Mouse (Mus musculus) adrenal gland, adult (tissue): ENCODE data around the gene Kcnk18.
A peak's percentile ranks its signal among the peaks of the same experiment; 100 is the strongest.

Experiments used
- DNase-seq, 2 experiments: peaks; one replicate each; pipeline ENCODE4 v3.0.0; 2022 to 2023; ENCODE audit warnings: low spot score in 1 of 2; ENCODE audit not compliant: inconsistent age in 2 of 2

Kcnk18 gene

DNA sequence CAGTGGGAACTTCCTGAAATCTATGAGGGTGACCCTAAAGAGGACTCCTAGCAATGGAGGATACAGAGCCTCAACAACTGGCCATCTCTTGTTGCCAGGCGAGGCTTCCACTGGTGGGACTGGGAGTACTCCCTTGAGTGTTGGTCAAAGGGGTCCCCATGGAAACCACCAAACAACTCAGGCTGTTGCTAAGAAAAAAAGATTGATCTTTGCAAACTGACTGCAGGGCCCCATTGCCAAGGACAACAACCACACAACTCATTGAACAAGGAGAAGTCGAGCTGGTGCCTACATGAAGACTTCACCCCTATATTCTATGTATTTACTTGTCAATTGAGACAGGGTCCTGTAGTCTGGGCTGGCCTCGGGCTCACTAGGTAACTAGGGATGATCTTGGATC, 2.1 kb upstream of the Kcnk18 start:
- no peak for DNase-seq

GRCm38 (mm10) chr19:59221131-59221530, 2.1 kb downstream of the Kcnk18 start:
- no peak for DNase-seq

DNA sequence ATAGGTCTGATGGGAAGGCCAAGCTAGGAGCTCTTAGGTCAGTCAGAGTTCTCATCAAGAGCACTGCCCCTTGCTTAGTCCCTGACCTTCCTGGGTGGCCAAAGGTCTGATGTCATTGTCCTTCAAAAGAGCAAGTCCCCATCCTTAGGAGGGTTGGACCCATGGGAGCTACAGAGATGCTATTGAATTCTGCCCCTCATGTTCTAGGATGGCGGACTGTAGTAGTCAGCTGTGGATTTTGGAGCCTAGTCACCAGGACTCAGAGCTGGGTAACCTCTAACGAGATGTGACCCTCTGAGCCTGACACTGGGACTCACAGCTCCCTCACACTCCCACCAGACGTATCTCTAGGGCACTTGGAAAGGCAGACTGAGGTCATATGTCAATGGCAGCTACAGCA, 9.4 kb downstream of the Kcnk18 start:
- DNase-seq: no peak

GRCm38 (mm10) chr19:59232786-59233185, 13.8 kb downstream of the Kcnk18 start:
- DNase-seq: no peak

DNA sequence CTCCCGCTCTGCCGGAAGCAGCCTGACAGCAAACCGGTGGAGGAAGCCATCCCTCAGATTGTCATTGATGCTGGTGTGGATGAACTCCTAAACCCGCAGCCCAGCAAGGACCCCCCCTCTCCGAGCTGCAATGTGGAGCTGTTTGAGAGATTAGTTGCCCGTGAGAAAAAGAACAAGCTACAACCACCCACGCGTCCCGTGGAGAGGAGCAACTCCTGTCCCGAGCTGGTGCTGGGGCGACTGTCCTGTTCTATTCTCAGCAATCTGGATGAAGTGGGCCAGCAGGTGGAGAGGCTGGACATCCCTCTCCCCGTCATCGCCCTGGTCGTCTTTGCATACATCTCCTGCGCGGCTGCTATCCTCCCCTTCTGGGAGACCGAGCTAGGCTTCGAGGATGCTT, 16.0 kb downstream of the Kcnk18 start:
- DNase-seq: no peak

DNA sequence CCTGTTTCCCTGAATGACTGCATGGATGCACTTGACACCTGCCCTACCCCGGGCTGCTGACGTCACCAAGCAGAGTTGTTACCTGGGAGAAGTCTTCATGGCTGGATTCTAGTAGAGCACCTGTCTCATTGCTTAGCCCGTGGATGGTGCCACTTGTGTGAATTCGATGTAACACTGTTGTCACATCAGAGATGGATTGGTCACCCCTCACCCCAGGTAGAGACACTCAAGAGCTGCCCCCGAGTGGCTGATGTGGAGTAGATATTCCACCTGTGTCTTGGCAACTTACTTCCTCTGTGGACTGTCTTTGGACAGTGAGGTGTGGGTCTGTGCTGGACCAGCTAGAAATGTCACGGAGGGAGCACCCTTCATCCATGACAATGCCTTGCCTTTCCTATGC, 17.0 kb downstream of the Kcnk18 start:
- DNase-seq: no peak

DNA sequence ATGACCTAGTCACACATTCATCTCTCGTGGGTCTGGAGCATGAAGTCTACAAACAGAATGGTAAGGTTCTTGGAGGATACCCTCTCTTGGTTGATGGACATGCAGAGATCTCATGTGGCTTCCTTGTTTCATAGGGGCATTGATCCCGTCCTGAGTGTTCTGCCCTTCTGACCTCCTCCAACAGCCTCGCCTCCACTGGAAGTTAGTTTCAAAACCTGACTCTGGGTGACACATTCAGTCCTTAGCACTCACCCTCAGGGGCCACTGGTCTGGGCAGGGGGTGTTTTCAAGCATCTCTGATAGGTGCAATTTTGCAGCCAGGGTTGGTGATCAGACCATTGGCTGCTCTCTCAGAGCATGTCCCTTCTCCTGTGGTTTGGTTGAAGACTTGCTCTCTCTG, 19.6 kb downstream of the Kcnk18 start:
- no peak for DNase-seq

DNA sequence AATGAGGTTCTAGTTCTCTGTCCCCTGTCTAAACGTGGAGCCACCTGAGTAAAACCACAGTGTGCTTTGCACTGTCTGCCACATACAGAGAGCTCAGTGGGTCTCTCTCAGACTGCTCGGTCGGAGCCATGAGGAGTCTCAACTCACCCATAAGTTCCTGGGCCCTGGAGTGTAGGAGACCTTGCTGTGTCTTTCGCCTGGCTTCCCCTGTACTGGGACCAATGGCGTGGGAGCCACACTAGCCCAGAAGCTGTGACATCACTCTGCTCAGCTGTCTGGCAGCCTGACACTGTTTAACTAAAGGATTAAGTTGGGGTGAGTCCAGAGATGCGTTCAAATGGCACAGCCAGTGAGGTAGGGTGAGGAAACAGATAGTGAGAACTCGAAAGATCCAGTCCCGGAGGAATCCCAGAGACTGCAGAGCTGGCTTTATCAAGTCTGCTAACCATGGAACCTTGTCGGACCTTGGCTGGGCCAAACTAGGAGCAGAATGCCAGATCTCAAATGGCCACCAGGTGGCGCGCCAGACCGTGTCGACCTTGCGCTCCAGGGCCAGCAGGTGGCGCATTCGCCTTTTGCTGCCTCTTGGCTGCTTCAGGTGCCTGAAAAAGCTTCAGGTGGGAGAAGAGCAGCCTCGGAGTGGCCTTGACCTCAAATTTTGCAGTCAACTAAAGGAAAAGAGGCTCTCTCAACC, 20.3 kb downstream of the Kcnk18 start:
- peak; percentile 83 to 96 for DNase-seq

DNA sequence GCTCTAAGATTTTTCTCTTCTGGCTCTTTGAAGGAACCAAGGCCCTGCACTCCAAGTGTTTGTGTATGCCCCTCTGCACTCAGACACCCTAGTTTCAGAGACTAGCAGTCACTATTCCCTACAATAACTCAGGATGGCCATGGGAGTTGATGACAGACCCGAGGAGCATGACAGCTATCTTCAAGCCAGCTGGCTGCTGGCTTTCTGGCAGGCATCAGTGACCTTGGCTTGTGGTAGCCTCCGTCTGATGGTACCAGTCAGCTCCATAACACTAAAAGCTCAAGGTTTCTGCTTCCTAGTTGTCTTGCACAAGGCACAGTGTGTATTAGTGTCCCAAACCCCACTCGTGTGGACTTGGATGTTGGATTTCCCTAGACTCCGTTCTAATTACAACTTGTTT, 23.0 kb downstream of the Kcnk18 start:
- DNase-seq: peak; percentile 79 to 90

- peak in 1 of 2 experiments; percentile 67 for DNase-seq
These were observed 24.0 kb downstream of the Kcnk18 start for GRCm38 (mm10) chr19:59243057-59243456.

GRCm38 (mm10) chr19:59248144-59248543, 29.1 kb downstream of the Kcnk18 start:
- DNase-seq: peak; percentile 75 to 85

GRCm38 (mm10) chr19:59248553-59249286, 29.7 kb downstream of the Kcnk18 start:
- peak; percentile 23 to 52 for DNase-seq

GRCm38 (mm10) chr19:59252651-59253050, 33.6 kb downstream of the Kcnk18 start:
- DNase-seq: no peak

DNA sequence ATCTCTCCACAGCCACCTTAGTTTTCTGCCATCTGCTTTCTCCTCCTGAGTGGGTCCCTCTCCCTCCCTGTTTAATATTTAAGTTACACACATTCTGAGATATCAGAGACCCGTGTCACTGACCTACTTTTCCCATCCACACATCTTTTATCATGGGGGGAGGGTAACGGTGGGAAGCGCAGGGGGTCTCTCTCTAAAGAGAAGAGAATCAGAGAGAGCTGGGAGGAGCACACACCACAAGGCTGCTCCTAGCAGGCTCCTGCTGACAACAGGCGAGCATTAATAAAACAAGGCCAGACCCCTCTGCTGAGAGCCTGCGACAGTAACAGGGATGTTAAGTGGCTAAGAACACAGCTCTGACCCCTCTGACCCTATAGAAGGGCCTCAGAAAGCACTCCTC, 40.6 kb downstream of the Kcnk18 start:
- DNase-seq: no peak

GRCm38 (mm10) chr19:59260718-59261442, 41.9 kb downstream of the Kcnk18 start, which contains the start of gene Slc18a2:
Slc18a2 (plus strand) TSS chr19:59260896.
- peak; percentile 33 to 60 for DNase-seq

- DNase-seq: peak in 1 of 2 experiments; percentile 49
These were observed 42.6 kb downstream of the Kcnk18 start for GRCm38 (mm10) chr19:59261604-59262003.

DNA sequence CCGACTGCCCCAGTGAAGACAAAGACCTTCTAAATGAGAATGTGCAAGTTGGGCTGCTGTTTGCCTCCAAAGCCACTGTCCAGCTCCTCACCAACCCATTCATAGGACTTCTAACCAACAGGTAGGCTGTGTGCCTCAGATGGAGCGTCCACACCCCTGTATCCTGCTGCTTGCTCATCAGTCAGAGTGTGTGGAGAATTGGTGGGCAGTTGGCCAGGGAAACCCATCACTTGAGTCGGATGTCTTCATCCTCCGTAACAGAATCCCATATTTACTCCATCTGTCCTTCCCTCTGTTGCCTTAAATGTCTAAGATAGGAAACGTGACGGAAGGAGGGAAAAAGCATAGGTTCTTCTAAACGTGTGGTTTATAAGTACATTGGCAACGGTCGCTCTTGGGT, 44.2 kb downstream of the Kcnk18 start:
- DNase-seq: no peak

- no peak for DNase-seq
These were observed 46.0 kb downstream of the Kcnk18 start for GRCm38 (mm10) chr19:59264838-59265532.

- DNase-seq: no peak
These were observed 46.9 kb downstream of the Kcnk18 start for GRCm38 (mm10) chr19:59265907-59266306.

DNA sequence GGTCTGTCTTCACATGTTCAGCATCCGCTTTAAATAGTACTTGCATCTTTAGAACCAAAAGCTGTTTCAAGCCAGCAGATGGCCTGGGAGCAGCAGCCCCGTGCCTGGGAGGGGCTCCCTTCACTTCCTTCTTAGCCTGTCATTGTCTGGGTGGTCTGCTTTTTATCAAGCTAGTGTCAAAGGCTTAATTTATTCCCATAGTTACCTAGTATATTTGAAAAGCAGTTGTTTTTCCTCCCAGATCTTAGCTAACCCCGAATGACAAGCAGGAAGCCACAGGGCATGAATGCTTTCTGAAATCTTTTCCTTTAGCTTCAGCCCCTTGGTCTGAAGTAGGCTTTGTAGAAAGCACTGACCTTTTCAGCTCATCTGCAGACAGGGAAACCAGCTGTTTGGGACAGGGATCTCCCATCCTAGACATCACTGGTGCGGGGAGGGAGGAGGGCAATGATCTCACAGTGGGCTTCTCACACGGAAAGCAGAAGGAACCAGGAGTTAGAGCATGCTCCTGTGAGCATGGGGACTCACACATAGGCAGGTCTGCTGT, 48.5 kb downstream of the Kcnk18 start:
- peak in 1 of 2 experiments; percentile 51 for DNase-seq

DNA sequence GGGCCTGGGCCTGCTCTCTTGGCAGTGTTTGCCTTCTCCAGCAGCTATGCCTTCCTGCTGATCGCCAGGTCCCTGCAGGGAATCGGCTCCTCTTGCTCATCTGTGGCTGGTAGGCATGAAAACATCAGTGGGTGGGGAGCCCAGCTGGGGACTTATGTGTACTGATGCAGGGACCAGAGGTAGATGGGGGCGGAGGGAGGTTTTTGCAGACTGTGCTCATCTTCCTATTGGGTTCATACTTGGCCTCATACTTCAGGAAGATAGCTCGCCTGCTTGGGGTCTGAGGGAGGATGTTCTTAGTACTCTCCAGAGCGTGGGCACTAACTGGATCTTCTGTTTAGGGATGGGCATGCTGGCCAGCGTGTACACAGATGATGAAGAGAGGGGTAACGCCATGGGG, 54.2 kb downstream of the Kcnk18 start:
- DNase-seq: no peak
